Mouse (Mus musculus): ENCODE data around the gene Rtn4rl1.
"Not testable (repeated sequence)": the region's sequence is repeated elsewhere in the genome, so short reads cannot be mapped to it uniquely, and the experiment has no call there.

Gene Rtn4rl1

DNA sequence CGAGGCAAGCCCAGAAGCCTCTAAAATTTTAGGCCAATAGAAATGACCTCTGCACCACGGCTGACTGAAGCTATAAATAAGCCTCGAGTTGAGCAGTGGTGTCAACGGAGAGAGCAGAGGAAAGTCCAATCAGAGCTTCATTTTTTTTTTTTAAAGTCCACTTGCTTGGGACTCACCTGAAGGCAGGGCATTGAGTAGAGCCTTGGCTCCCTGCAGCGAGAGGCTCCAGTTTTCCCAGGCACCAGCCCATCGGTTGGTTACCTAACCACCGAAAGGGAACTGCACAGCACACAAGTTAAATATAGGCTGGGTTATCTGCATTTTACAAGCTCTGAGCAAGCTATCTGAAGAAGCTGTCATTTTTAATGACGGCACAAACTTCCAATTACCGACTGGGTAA lies 101.3 kb downstream of the Rtn4rl1 start:
- no peak for DNase-seq (ENCODE audit: low read depth in 1 of 2, low spot score in 2 of 2)

- not testable (repeated sequence) for DNase-seq (ENCODE audit: low read depth in 1 of 2, low spot score in 2 of 2)
Measured at GRCm38 (mm10) chr11:75295534-75295933, 102.0 kb downstream of the Rtn4rl1 start.

- no peak for DNase-seq (ENCODE audit: low read depth in 1 of 2, low spot score in 2 of 2)
Measured at GRCm38 (mm10) chr11:75296406-75297005, 102.9 kb downstream of the Rtn4rl1 start.

DNA sequence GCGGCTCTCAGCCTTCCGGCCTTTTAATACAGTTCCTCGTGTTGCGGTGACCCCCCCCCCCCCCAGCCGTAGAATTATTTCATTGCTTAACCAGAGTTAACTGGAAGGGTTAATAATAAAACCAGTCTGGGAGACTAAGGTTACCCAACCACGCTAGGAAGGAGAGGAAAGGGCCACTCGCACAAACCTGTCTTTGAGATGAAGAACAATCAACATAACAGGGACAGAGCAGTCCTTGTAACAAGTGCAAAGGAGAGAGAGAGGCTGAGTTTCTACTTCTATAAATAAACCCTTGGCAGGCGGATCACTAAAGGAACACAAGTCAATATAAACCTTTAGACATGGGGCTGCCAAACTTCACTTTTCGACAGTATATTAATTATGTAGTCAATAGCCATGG lies 104.0 kb downstream of the Rtn4rl1 start:
- no peak for DNase-seq (ENCODE audit: low read depth in 1 of 2, low spot score in 2 of 2)

DNA sequence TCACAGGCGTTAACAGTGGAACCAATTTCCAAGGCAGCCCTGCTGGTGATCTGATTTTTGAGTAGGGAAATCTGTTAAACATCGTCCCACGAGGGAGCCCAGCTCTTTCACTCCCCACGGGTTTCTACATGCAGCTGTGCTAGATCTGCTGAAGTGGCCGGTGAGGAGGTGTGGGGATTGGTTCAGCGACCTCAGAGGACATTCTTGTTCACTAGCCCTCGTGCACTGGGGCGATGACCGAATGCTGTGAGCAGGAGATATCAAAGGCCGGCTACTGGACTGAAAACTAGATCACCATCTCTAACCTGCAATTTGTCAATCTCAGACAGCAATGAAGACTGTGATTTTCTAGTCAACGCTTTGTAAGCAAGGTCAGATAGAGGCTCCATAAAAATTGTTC lies 104.9 kb downstream of the Rtn4rl1 start:
- no peak for DNase-seq (ENCODE audit: low read depth in 1 of 2, low spot score in 2 of 2)

- no peak for DNase-seq (ENCODE audit: low read depth in 1 of 2, low spot score in 2 of 2)
Measured at GRCm38 (mm10) chr11:75299786-75300185, 106.2 kb downstream of the Rtn4rl1 start.

- DNase-seq (ENCODE audit: low read depth in 1 of 2, low spot score in 2 of 2) = no peak
Measured at GRCm38 (mm10) chr11:75300954-75301353, 107.4 kb downstream of the Rtn4rl1 start.

GRCm38 (mm10) chr11:75304797-75305196 lies 111.2 kb downstream of the Rtn4rl1 start:
- no peak for DNase-seq (ENCODE audit: low read depth in 1 of 2, low spot score in 2 of 2)

DNA sequence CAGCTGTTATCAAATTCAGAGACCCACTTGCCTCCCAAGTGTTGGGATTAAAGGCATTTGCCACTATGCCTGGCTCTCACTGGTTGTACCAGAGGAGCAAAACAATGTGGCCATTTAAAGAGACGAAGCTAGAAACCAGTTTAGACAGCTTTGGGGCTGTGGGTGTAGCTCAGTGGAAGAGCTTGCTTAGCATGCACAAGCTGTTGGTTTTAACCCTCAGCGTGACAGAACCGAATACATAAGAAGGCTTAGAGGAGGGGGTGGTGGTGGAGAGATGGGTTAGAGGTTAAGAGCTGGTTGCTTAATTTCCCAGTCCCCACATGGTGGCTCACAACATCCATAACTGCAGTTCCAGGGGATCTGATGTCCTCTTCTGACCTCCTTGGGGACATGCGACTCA lies 115.1 kb downstream of the Rtn4rl1 start:
- no peak for DNase-seq (ENCODE audit: low read depth in 1 of 2, low spot score in 2 of 2)

DNA sequence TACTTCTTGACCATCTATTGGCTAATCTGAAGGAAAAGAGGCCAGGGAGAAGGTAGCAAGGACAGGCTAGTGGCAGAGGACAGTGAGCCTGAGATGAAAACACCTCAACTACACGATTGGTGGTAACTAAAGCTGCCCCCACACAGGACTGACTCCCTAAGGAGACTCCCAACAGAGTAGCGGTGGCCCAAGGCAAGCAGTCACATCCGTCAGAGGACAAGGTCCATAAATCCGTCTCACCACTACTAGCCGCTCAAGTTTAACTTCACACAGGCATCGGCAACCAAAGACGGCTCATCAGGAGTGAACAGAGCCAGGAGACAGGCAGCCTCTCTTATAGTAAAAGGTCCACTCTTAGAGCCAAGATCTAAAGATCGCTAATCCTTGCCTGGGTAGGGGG lies 117.2 kb downstream of the Rtn4rl1 start:
- DNase-seq (ENCODE audit: low read depth in 1 of 2, low spot score in 2 of 2) = no peak

DNA sequence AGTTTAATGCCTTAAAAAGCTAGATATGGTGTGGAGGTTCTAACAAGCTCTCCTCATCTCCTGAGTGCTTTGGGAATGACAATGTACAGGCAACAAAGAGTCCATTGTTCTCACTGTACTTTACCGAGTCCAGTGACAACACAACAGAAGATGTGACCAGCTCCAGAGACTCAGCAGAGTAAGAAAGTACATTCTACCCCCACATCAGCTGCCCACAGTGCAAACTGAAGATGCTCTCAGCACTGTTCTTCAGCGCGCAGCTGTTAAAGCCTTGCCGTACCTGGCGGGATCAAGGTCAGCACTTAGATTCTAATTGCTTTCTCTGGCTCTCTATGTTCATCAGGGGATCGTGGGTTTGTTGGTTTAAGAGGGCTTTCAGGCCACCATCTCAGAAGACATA lies 118.2 kb downstream of the Rtn4rl1 start:
- DNase-seq (ENCODE audit: low read depth in 1 of 2, low spot score in 2 of 2) = no peak

GRCm38 (mm10) chr11:75313834-75314233 lies 120.3 kb downstream of the Rtn4rl1 start:
- DNase-seq (ENCODE audit: low read depth in 1 of 2, low spot score in 2 of 2) = no peak

Measured in monocyte, adult 2 months (primary cell).